Mouse (Mus musculus) heart, postnatal 4 days (tissue): ENCODE data around the gene Tmem151a. TPM values are rescaled to one million over a fixed set of nuclear protein-coding genes. Genes with fewer than 3 reads are reported as not detected.
A peak's percentile ranks its signal among the peaks of the same experiment; 100 is the strongest.

Experiments used
- DNase-seq: peaks from one replicate; pipeline ENCODE4 v3.0.0; 2021
- total RNA-seq, 2 experiments: library from RNA; stranded (reverse); gene quantifications; 2 replicates each; pipeline ENCODE4 v1.2.3; 2021

Tmem151a gene
- 1 to 10 TPM; 3.8 to 4.1 TPM for total RNA-seq

- peak; percentile 49 for DNase-seq
Observed at GRCm38 (mm10) chr19:5085145-5085863, at the start of gene Tmem151a. Gene Tmem151a (minus strand): TSS chr19:5085531.

GRCm38 (mm10) chr19:5131237-5131636, 45.9 kb upstream of the Tmem151a start:
- DNase-seq, result no peak

- DNase-seq, result no peak
Observed at GRCm38 (mm10) chr19:5129770-5130169, 44.4 kb upstream of the Tmem151a start.

- DNase-seq, result no peak
Observed at GRCm38 (mm10) chr19:5124055-5124614, 38.8 kb upstream of the Tmem151a start.

- no peak for DNase-seq
Observed at GRCm38 (mm10) chr19:5123241-5123640, 37.9 kb upstream of the Tmem151a start.

- no peak for DNase-seq
Observed at GRCm38 (mm10) chr19:5122492-5122891, 37.2 kb upstream of the Tmem151a start.

GRCm38 (mm10) chr19:5118384-5118698, 33.0 kb upstream of the Tmem151a start, which contains the start of gene Klc2:
Gene Klc2 (minus strand): TSS chr19:5118560.
- DNase-seq, result no peak

GRCm38 (mm10) chr19:5117494-5118383, 32.4 kb upstream of the Tmem151a start:
- DNase-seq, result peak; percentile 94

GRCm38 (mm10) chr19:5113783-5114182, 28.5 kb upstream of the Tmem151a start:
- no peak for DNase-seq

- peak; percentile 47 for DNase-seq
Observed at GRCm38 (mm10) chr19:5109659-5110453, 24.5 kb upstream of the Tmem151a start.

- no peak for DNase-seq
Observed at GRCm38 (mm10) chr19:5108702-5109101, 23.4 kb upstream of the Tmem151a start.

GRCm38 (mm10) chr19:5108271-5108575, 22.9 kb upstream of the Tmem151a start:
- DNase-seq, result peak; percentile 52

- no peak for DNase-seq
Observed at GRCm38 (mm10) chr19:5107556-5108270, 22.4 kb upstream of the Tmem151a start.

- peak; percentile 99 for DNase-seq
Observed at GRCm38 (mm10) chr19:5106731-5107191, 21.4 kb upstream of the Tmem151a start, which contains the start of gene Rab1b. Gene Rab1b (minus strand): TSS chr19:5107072.

GRCm38 (mm10) chr19:5106074-5106473, 20.7 kb upstream of the Tmem151a start:
- DNase-seq, result no peak

GRCm38 (mm10) chr19:5098363-5099143, 13.2 kb upstream of the Tmem151a start, which contains the start of gene Cnih2:
Gene Cnih2 (minus strand): TSS chr19:5098521.
- DNase-seq, result peak; percentile 71

GRCm38 (mm10) chr19:5097521-5098362, 12.4 kb upstream of the Tmem151a start:
- no peak for DNase-seq

GRCm38 (mm10) chr19:5095887-5096474, 10.7 kb upstream of the Tmem151a start:
- no peak for DNase-seq

GRCm38 (mm10) chr19:5094746-5095417, 9.6 kb upstream of the Tmem151a start:
- no peak for DNase-seq
